Mouse (Mus musculus) heart, adult 2 months (tissue): ENCODE measurements at regions not wholly inside any gene's neighbourhood (a gene's known extent, or its start where the extent isn't known, plus 50 kb on each side); places are given as distances from the start of the nearest gene placed in this dataset.

Experiments used
- DNase-seq, 2 experiments: peaks; one replicate each; pipeline ENCODE4 v3.0.0; 2021
- H3K27ac ChIP-seq: fragments of 200-600 bp; 2 replicates; pipeline ENCODE4 v1.8.1; 2022
- H3K27me3 ChIP-seq: fragments of 200-500 bp; 2 replicates; pipeline ENCODE4 v1.6.1; 2012; ENCODE audit warnings: mild to moderate bottlenecking, low read length, inconsistent platforms, mixed read lengths; ENCODE audit not compliant: control insufficient read depth, insufficient read depth
- H3K36me3 ChIP-seq: fragments of 200-500 bp; 2 replicates; pipeline ENCODE4 v1.6.1; 2012; ENCODE audit warnings: low read length, inconsistent platforms; ENCODE audit not compliant: control insufficient read depth, insufficient read depth
- H3K4me1 ChIP-seq: fragments of 200-500 bp; 2 replicates; pipeline ENCODE4 v1.6.1; 2011; ENCODE audit warnings: low read length; ENCODE audit not compliant: control insufficient read depth, insufficient read depth
- H3K4me3 ChIP-seq: fragments of 200-600 bp; 2 replicates; pipeline ENCODE4 v1.8.1; 2022
- H3K79me2 ChIP-seq: fragments of 200-500 bp; replicated peaks from 2 replicates; pipeline ENCODE4 v1.6.1; 2012; ENCODE audit warnings: mild to moderate bottlenecking, inconsistent platforms, low read length, moderate library complexity, mixed read lengths; ENCODE audit not compliant: control insufficient read depth, insufficient read depth
- H3K9ac ChIP-seq: fragments of 200-500 bp; 2 replicates; pipeline ENCODE4 v1.6.1; 2012; ENCODE audit warnings: low read depth, mild to moderate bottlenecking, control low read depth, inconsistent platforms, low read length, mixed read lengths
- CTCF ChIP-seq: fragments of 200-600 bp; IDR thresholded peaks from 2 replicates; pipeline ENCODE4 v1.8.1; 2022; ENCODE audit warnings: antibody characterized with exemption, mild to moderate bottlenecking, moderate library complexity
- EP300 ChIP-seq: fragments of 200-500 bp; IDR thresholded peaks from 2 replicates; pipeline ENCODE4 v1.6.1; 2011; ENCODE audit warnings: low read depth, low read length, control low read depth; ENCODE audit not compliant: insufficient read depth
- POLR2A ChIP-seq: fragments of 200-500 bp; IDR thresholded peaks from 2 replicates; pipeline ENCODE4 v1.6.1; 2011; ENCODE audit warnings: mild to moderate bottlenecking, low read depth, low read length, control low read depth; ENCODE audit not compliant: insufficient read depth
- WGBS: fragments of 180-500 bp; shearing (Covaris S2); methylation state at CpG from one replicate; pipeline ENCODE4 v1.1.7; 2018; 5-methylcytosine and 5-hydroxymethylcytosine counted together
- intact Hi-C: fragments of 180-260 bp; cut with DNase I; formaldehyde crosslinking; loops from one replicate; pipeline ENCODE4 v1.15.1; 2025

- Histone ChIP-seq H3K36me3 (no peaks in the 10 kb centered on the region), H3K4me3 (no peak overlapping the region), H3K79me2 (no peaks in the 10 kb centered on the region), H3K9ac (no peak overlapping the region), H3K27ac (no peak overlapping the region), H3K27me3 (peaks cover 2% of the 10 kb centered on the region; the same call in 1 of the 2 replicates), H3K4me1 (peaks cover 1% of the 10 kb centered on the region)
- TF ChIP-seq EP300 (no peak), POLR2A (no peak), CTCF (no peak)
- intact Hi-C loops = no loop called here
- 60% methylated on average over 11 of the region's 11 CpGs for WGBS
- DNase-seq = no peak
Measured at GRCm38 (mm10) chr2:34033212-34033611, 145.5 kb upstream of the Mvb12b start.

- Histone ChIP-seq H3K4me3 (no peak overlapping the region), H3K9ac (no peak overlapping the region), H3K36me3 (no peaks in the 10 kb centered on the region), H3K79me2 (no peaks in the 10 kb centered on the region), H3K27ac (no peak overlapping the region), H3K4me1 (peaks cover 1% of the 10 kb centered on the region), H3K27me3 (no peaks in the 10 kb centered on the region)
- whole genome bisulfite sequencing = 27% methylated on average over 7 of the region's 7 CpGs
- no peak for DNase-seq
- TF ChIP-seq CTCF (no peak), POLR2A (no peak), EP300 (no peak)
- intact Hi-C loops = no loop called here
Measured at GRCm38 (mm10) chr2:34031421-34031820, 143.7 kb upstream of the Mvb12b start.

- Histone ChIP-seq H3K27ac (no peak overlapping the region), H3K9ac (no peak overlapping the region), H3K4me1 (peaks cover 1% of the 10 kb centered on the region), H3K36me3 (no peaks in the 10 kb centered on the region), H3K79me2 (no peaks in the 10 kb centered on the region), H3K4me3 (no peak overlapping the region), H3K27me3 (no peaks in the 10 kb centered on the region)
- intact Hi-C loops = no loop called here
- no peak for TF ChIP-seq POLR2A
- TF ChIP-seq EP300 = no peak
- no peak for TF ChIP-seq CTCF
- WGBS = 14% methylated on average over 11 of the region's 11 CpGs
- DNase-seq = peak in 1 of 2 experiments; percentile 11
Measured at GRCm38 (mm10) chr2:34031001-34031412, 143.3 kb upstream of the Mvb12b start.

- peaks cover 1% of the 10 kb centered on the region for H3K4me1 ChIP-seq
- 42% methylated on average over 9 of the region's 9 CpGs for WGBS
- no peak overlapping the region for H3K4me3 ChIP-seq
- H3K27ac ChIP-seq = no peak overlapping the region
- intact Hi-C loops = no loop called here
- H3K36me3 ChIP-seq = no peaks in the 10 kb centered on the region
- TF ChIP-seq EP300 = no peak
- TF ChIP-seq CTCF = no peak
- no peak for TF ChIP-seq POLR2A
- no peaks in the 10 kb centered on the region for H3K27me3 ChIP-seq
- no peak for DNase-seq
- H3K9ac ChIP-seq = no peak overlapping the region
- no peaks in the 10 kb centered on the region for H3K79me2 ChIP-seq
Measured at GRCm38 (mm10) chr2:34027445-34027844, 139.7 kb upstream of the Mvb12b start.

- no peak for DNase-seq
- no peak overlapping the region for H3K27ac ChIP-seq
- H3K36me3 ChIP-seq = no peaks in the 10 kb centered on the region
- no peak overlapping the region for H3K9ac ChIP-seq
- H3K4me3 ChIP-seq = no peak overlapping the region
- H3K79me2 ChIP-seq = no peaks in the 10 kb centered on the region
- H3K4me1 ChIP-seq = peaks cover 1% of the 10 kb centered on the region
- TF ChIP-seq CTCF (no peak), EP300 (no peak), POLR2A (no peak)
- WGBS = 71% methylated on average over 16 of the region's 16 CpGs
- intact Hi-C loops = no loop called here
- no peaks in the 10 kb centered on the region for H3K27me3 ChIP-seq
Measured at GRCm38 (mm10) chr2:34026566-34027360, 139.0 kb upstream of the Mvb12b start.

GRCm38 (mm10) chr2:34025715-34026360 is 138.1 kb upstream of the Mvb12b start:
- WGBS = 40% methylated on average over 10 of the region's 10 CpGs
- Histone ChIP-seq H3K79me2 (no peaks in the 10 kb centered on the region), H3K4me3 (no peak overlapping the region), H3K27ac (no peak overlapping the region), H3K27me3 (no peaks in the 10 kb centered on the region), H3K4me1 (peaks cover 1% of the 10 kb centered on the region), H3K9ac (no peak overlapping the region), H3K36me3 (no peaks in the 10 kb centered on the region)
- DNase-seq = no peak
- intact Hi-C loops = no loop called here
- TF ChIP-seq CTCF (peak; percentile 48), EP300 (no peak), POLR2A (no peak)
